Mouse (Mus musculus) limb, embryonic 11.5 days (tissue): ENCODE data around the gene Slc11a2. TPM values are rescaled to one million over a fixed set of nuclear protein-coding genes. Genes with fewer than 3 reads are reported as not detected.

Source experiments
- ATAC-seq: fragments of 200-750 bp; cut with Nextera tagmentation; 2 replicates; pipeline ENCODE4 v1.8.0; 2017; ENCODE audit warnings: low read depth; ENCODE audit not compliant: insufficient number of reproducible peaks, low FRiP score, low TSS enrichment
- DNase-seq: peaks from one replicate; pipeline ENCODE4 v3.0.0-alpha.2; 2015; ENCODE audit warnings: low spot score
- H3K27ac ChIP-seq: fragments of 300-500 bp; sonication (generic); replicated peaks from 2 replicates; pipeline ENCODE4 v1.5.1; 2014; ENCODE audit warnings: low read depth, mild to moderate bottlenecking, low read length
- H3K27me3 ChIP-seq: fragments of 300-500 bp; sonication (generic); 2 replicates; pipeline ENCODE4 v1.6.1; 2014; ENCODE audit warnings: mild to moderate bottlenecking, low read length, mixed read lengths; ENCODE audit not compliant: control insufficient read depth, insufficient read depth
- H3K36me3 ChIP-seq: fragments of 300-500 bp; sonication (generic); 2 replicates; pipeline ENCODE4 v1.6.1; 2014; ENCODE audit warnings: mild to moderate bottlenecking, low read length, moderate library complexity, mixed read lengths; ENCODE audit not compliant: control insufficient read depth, insufficient read depth
- H3K4me1 ChIP-seq: fragments of 300-500 bp; sonication (generic); 2 replicates; pipeline ENCODE4 v1.6.1; 2014; ENCODE audit warnings: low read length, mixed read lengths; ENCODE audit not compliant: control insufficient read depth, insufficient read depth
- H3K4me2 ChIP-seq: fragments of 300-500 bp; sonication (generic); 2 replicates; pipeline ENCODE4 v1.6.1; 2014; ENCODE audit warnings: low read depth, mild to moderate bottlenecking, moderate library complexity; ENCODE audit not compliant: severe bottlenecking
- H3K4me3 ChIP-seq: fragments of 300-500 bp; sonication (generic); 2 replicates; pipeline ENCODE4 v1.5.1; 2014; ENCODE audit warnings: low read depth, low read length
- H3K9ac ChIP-seq: fragments of 300-500 bp; sonication (generic); 2 replicates; pipeline ENCODE4 v1.6.1; 2014; ENCODE audit warnings: mild to moderate bottlenecking, low read length
- H3K9me3 ChIP-seq: fragments of 300-500 bp; sonication (generic); 2 replicates; pipeline ENCODE4 v1.6.1; 2016; ENCODE audit warnings: low read length; ENCODE audit not compliant: control insufficient read depth
- whole genome bisulfite sequencing: fragments of 180-500 bp; shearing (Covaris S2); extraction: QIAGEN DNeasy Blood & Tissue Kit; methylation state at CpG from one replicate; pipeline ENCODE4 v1.1.7; 2014; 5-methylcytosine and 5-hydroxymethylcytosine counted together
- polyA plus RNA-seq: library from polyadenylated mRNA; unstranded; fragments of >200 nt; fragmentation: Nextera tagmentation; extraction: Ambion mirVana; gene quantifications from 2 replicates; pipeline ENCODE4 v1.2.1, GENCODE M21; 2014

Slc11a2 gene
- polyA plus RNA-seq, 1 experiment from 2014 or later, result 19.5 TPM

DNA sequence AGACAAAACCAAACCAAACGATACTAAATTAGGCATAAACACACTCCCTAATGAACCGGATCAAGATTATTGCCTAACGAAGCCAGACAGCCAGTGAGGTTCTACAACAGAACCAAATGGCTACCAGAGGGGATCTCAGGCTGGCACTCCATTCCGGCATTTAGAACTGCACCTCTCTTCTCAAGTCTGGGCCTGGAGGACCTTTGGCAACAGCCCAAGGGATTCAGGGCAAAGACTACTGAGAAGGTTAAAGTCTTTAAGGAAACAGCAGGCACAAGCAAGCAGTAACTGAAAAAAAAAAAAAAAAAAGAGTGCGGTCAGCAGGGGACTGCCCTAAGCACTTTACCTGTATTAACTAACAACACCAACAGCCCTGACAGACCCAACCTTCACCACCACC lies 37.2 kb upstream of the Slc11a2 start:
- Histone ChIP-seq H3K9me3 (no peaks in the 10 kb centered on the region), H3K4me2 (no peak overlapping the region), H3K27me3 (0 out of 2 replicates have a peak, but pooled peaks cover 4% of the 10 kb centered on the region), H3K36me3 (no peaks in the 10 kb centered on the region), H3K4me3 (no peak overlapping the region), H3K4me1 (no peaks in the 10 kb centered on the region), H3K27ac (no peak overlapping the region), H3K9ac (no peak overlapping the region)
- DNase-seq (no peak), ATAC-seq (no peak)
- 73% methylated on average over 5 of the region's 5 CpGs for WGBS

DNA sequence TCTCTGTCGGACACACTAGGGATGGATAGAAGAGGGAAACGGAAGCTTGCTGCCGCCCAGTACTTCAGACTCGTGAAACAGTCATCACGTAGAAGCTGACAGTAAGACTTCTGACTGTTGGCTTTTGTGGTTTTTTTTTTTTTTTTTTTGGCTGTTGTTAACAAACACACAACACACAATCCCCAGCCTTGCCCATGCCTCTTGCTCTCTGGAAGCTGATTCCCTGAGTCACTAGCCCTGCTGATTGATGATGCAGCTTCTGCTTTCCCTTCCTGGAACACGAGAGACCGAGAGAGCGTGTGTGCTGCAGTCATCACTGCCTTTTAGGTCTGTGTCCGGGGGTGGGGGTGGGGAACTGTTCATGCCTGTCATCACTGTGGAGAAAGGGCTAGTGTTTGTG lies 36.8 kb upstream of the Slc11a2 start:
- 0 out of 2 replicates have a peak, but pooled peaks cover 4% of the 10 kb centered on the region for H3K27me3 ChIP-seq
- 75% methylated on average over 9 of the region's 9 CpGs for whole genome bisulfite sequencing
- no peak for ATAC-seq
- no peak overlapping the region for H3K4me3 ChIP-seq
- no peak overlapping the region for H3K4me2 ChIP-seq
- H3K27ac ChIP-seq, result no peak overlapping the region
- no peaks in the 10 kb centered on the region for H3K4me1 ChIP-seq
- H3K36me3 ChIP-seq, result no peaks in the 10 kb centered on the region
- H3K9me3 ChIP-seq, result no peaks in the 10 kb centered on the region
- no peak overlapping the region for H3K9ac ChIP-seq
- no peak for DNase-seq

DNA sequence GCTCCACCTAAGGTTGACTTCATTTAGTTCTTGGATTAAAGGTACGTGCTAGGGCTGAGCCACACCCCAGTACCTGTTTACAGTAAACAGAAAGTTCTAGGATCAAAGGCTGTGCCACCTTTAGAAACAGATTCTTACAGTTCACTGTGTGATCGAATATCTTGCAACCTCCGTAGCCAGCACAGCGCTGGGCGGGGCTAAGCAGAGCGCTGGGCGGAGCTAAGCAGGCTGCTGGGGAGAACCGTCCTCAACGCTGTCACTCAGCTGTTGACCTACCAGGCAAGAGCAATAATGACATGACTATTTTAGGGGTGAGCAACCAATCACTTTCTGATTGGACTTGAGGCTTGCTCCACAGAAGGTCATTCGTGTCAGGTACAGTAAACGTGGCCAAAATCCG lies 36.1 kb upstream of the Slc11a2 start:
- H3K9me3 ChIP-seq, result no peaks in the 10 kb centered on the region
- H3K27ac ChIP-seq, result no peak overlapping the region
- no peak overlapping the region for H3K4me3 ChIP-seq
- DNase-seq, result peak; percentile 49
- H3K4me2 ChIP-seq, result peak overlapping the region; percentile 36; the same call in 1 of the 2 replicates
- 9% methylated on average over 12 of the region's 12 CpGs for WGBS
- H3K4me1 ChIP-seq, result no peaks in the 10 kb centered on the region
- 0 out of 2 replicates have a peak, but pooled peaks cover 4% of the 10 kb centered on the region for H3K27me3 ChIP-seq
- peak overlapping the region; percentile 12; the same call in 1 of the 2 replicates for H3K9ac ChIP-seq
- no peaks in the 10 kb centered on the region for H3K36me3 ChIP-seq
- ATAC-seq, result no peak

DNA sequence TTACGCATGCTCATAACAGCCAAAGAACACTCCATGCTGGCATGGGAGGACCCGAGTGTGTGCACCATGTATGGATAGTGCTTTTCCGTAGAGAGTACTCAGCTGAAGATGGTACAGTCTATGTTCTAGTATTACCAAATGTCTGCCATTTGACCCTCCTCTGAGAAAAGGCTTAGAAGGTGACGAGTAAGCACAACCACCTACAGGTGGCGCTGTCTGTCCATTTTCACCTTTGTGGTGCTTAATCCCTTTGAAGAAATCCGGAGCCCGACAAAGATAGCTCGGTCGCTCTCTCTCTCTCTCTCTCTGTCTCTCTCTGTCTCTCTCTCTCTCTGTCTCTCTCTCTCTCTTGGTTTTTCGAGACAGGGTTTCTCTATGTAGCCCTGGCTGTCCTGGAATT lies 33.2 kb upstream of the Slc11a2 start:
- peak; percentile 64 for DNase-seq
- no peaks in the 10 kb centered on the region for H3K4me1 ChIP-seq
- H3K9me3 ChIP-seq, result no peaks in the 10 kb centered on the region
- no peak overlapping the region for H3K4me3 ChIP-seq
- H3K27ac ChIP-seq, result no peak overlapping the region
- ATAC-seq, result no peak
- H3K4me2 ChIP-seq, result no peak overlapping the region
- 56% methylated on average over 10 of the region's 10 CpGs for WGBS
- H3K27me3 ChIP-seq, result 0 out of 2 replicates have a peak, but pooled peaks cover 4% of the 10 kb centered on the region
- H3K9ac ChIP-seq, result no peak overlapping the region
- no peaks in the 10 kb centered on the region for H3K36me3 ChIP-seq

DNA sequence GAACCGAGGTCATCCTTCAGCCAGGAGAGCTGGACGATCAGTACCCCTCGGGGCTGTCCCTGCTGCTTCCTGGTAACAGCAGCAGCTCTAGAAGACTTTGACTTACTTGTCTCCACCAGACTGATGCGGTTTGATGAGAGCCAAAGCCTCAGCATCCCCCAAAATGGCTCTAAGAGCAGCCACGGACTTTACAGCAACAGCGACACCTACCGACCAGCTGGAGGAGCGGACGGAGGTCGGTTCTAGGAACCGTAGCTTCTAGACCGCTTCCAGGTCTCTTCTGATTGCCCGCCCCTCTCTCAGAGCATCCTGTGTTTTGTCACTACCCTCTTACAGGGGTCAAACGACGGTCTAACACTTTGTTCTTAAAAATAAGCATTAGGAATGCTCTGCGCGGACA lies 32.5 kb upstream of the Slc11a2 start:
- Histone ChIP-seq H3K27me3 (0 out of 2 replicates have a peak, but pooled peaks cover 4% of the 10 kb centered on the region), H3K36me3 (no peaks in the 10 kb centered on the region), H3K4me2 (no peak overlapping the region), H3K4me3 (no peak overlapping the region), H3K4me1 (no peaks in the 10 kb centered on the region), H3K9me3 (no peaks in the 10 kb centered on the region), H3K27ac (no peak overlapping the region), H3K9ac (no peak overlapping the region)
- ATAC-seq (no peak), DNase-seq (peak; percentile 91)
- WGBS, result 9% methylated on average over 17 of the region's 17 CpGs

DNA sequence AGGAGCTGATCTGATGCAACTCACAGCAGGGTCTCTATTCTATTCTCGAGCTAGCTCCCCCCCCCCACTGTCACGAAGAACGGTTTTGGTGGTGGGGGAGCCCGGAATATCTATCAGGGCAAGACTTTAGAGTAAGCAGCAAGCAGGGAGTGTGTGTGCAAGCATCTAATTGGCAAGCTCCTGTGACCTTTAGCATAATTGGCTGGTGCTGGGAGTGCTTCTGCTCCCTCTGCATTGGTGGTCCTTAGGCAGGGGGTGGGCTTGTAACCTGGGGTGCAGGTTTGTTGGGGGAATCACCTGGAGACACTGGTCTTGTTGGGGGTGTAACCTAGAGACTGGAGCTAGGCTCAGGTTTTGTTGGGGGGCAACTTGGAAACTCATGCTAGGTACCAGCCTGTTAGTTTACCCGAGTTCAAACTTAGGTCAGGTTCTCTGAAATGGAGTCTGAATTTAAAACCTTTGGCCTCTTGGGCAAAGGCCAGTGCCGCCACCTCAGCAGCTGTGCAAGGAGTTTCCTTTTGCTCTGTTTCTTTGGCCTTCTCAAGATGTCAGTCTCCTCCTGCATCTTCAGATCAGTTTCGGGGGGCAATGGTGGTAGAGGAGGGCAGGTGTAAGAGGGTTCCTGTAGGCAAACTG lies 31.6 kb upstream of the Slc11a2 start:
- Histone ChIP-seq H3K4me1 (no peaks in the 10 kb centered on the region), H3K27ac (no peak overlapping the region), H3K27me3 (0 out of 2 replicates have a peak, but pooled peaks cover 4% of the 10 kb centered on the region), H3K4me3 (no peak overlapping the region), H3K36me3 (no peaks in the 10 kb centered on the region), H3K9ac (no peak overlapping the region), H3K4me2 (no peak overlapping the region), H3K9me3 (no peaks in the 10 kb centered on the region)
- 69% methylated on average over 7 of the region's 7 CpGs for WGBS
- ATAC-seq (no peak), DNase-seq (no peak)

DNA sequence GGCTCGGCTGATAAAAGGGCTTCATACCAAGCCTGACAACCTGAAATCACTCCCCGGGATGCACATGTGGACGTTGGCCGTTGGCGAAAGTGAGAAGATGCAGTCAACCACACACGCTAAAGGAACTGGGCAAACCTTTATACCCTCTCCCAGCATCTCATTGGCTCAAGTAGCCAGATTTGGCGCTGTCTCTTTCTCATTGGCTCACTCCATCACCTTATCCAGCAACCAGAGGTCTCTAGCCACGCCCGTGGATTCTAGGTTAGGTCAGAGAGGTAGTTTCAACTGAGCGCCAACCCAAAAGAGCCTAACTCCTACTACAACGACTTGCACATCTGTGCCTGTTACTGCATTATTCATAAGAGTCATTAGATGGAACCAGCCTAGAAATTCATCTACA lies 27.6 kb upstream of the Slc11a2 start:
- no peak overlapping the region for H3K9ac ChIP-seq

DNA sequence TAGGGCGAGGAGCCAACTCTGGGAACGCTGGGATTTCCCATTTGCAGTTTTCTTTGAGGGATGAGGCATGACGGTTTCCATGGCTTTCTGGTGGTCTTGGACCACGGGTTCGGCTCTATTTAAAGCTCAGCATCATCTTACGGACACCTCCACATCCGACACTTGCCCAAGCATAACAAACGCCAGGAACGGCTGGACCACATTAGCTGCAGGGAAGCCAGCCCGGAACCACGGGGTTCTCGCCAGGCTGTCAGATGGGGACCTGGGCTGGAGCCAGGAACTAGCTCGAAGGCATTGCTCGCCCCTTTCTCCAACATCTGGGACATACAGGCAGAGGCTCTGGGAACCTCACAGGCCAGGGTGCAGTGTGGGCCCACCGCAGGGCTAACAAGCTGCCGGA lies 26.4 kb upstream of the Slc11a2 start:
- no peak overlapping the region for H3K4me2 ChIP-seq
- no peak overlapping the region for H3K9ac ChIP-seq
- H3K4me1 ChIP-seq, result no peaks in the 10 kb centered on the region
- ATAC-seq (no peak), DNase-seq (no peak)
- H3K36me3 ChIP-seq, result no peaks in the 10 kb centered on the region
- WGBS, result 72% methylated on average over 16 of the region's 16 CpGs
- no peaks in the 10 kb centered on the region for H3K27me3 ChIP-seq
- no peak overlapping the region for H3K27ac ChIP-seq
- no peaks in the 10 kb centered on the region for H3K9me3 ChIP-seq
- H3K4me3 ChIP-seq, result no peak overlapping the region

More for the DNA sequence above, 27.6 kb upstream of the Slc11a2 start:
- H3K36me3 ChIP-seq, result no peaks in the 10 kb centered on the region
- no peak overlapping the region for H3K4me2 ChIP-seq
- no peak overlapping the region for H3K4me3 ChIP-seq
- H3K9me3 ChIP-seq, result no peaks in the 10 kb centered on the region
- no peak for DNase-seq
- no peaks in the 10 kb centered on the region for H3K4me1 ChIP-seq
- no peak for ATAC-seq
- no peaks in the 10 kb centered on the region for H3K27me3 ChIP-seq
- 85% methylated on average over 11 of the region's 11 CpGs for WGBS
- no peak overlapping the region for H3K27ac ChIP-seq

DNA sequence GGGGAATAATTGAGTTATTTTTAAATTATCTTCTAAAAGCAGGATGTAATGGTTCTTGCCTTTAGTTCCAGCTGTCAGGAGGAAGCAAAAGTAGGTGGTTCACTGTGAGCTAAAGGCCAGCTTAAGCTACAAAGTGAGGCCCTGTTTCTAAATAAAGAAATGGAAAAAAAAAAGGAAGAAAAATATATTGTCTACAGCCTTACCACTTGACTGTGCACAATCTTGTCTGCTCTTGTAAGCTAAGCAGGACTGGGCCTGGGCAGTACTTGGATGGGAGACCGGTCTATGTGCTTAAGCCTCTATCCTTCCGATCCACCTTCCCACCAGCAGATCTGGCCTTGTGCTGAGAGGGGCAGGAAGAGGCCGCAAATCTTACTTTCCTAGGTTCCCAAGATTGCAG lies 24.6 kb upstream of the Slc11a2 start:
- Histone ChIP-seq H3K4me3 (no peak overlapping the region), H3K4me1 (no peaks in the 10 kb centered on the region), H3K36me3 (no peaks in the 10 kb centered on the region), H3K9ac (no peak overlapping the region), H3K9me3 (no peaks in the 10 kb centered on the region), H3K27ac (no peak overlapping the region), H3K4me2 (no peak overlapping the region), H3K27me3 (no peaks in the 10 kb centered on the region)
- no peak for DNase-seq
- WGBS, result 83% methylated on average over 3 of the region's 3 CpGs
- ATAC-seq, result no peak
